Mouse (Mus musculus): ENCODE results near the gene Msh4.

GRCm38 (mm10) chr3:153834071-153834470 lies 71.9 kb downstream of the Msh4 start:
- TF ChIP-seq POLR2A (IDR thresholded peaks at IDR 0.05; ENCODE audit: insufficient read depth, low read depth, low read length) = no peak
- TF ChIP-seq CTCF (IDR thresholded peaks at IDR 0.05; ENCODE audit: insufficient read depth, low read depth, low read length) = no peak

Data from olfactory bulb, adult 2 months (tissue).